Mouse (Mus musculus) activated CD4-positive, CD25-positive, alpha-beta regulatory T cell, adult 4 months (primary cell): ENCODE results near the gene 1700017D01Rik. TPM values are rescaled to one million over a fixed set of nuclear protein-coding genes. Genes with fewer than 3 reads are reported as not detected.
"Not testable (repeated sequence)": the region's sequence is repeated elsewhere in the genome, so short reads cannot be mapped to it uniquely, and the experiment has no call there.

Source experiments
- ATAC-seq: one replicate; pipeline ENCODE4 v1.8.0; 2017
- polyA plus RNA-seq, 2 experiments: library from polyadenylated mRNA; unstranded; fragments of 100-300 nt; shearing (Covaris generic); gene quantifications; one replicate each; pipeline ENCODE4 v1.2.1; 2017

1700017D01Rik gene
- not detected for polyA plus RNA-seq

GRCm38 (mm10) chr19:11130776-11131175, at the start of gene 1700017D01Rik:
Gene 1700017D01Rik, minus strand, starts transcription at chr19:11130876.
- not testable (repeated sequence) for ATAC-seq

- no peak for ATAC-seq
Measured at GRCm38 (mm10) chr19:11177464-11177863, 46.8 kb upstream of the 1700017D01Rik start.

- no peak for ATAC-seq
Measured at GRCm38 (mm10) chr19:11165172-11165571, 34.5 kb upstream of the 1700017D01Rik start, which contains the start of gene 1700025F22Rik. Gene 1700025F22Rik, minus strand, starts transcription at chr19:11165320.

GRCm38 (mm10) chr19:11157890-11158289, 27.2 kb upstream of the 1700017D01Rik start:
- not testable (repeated sequence) for ATAC-seq

- no peak for ATAC-seq
Measured at GRCm38 (mm10) chr19:11135336-11135735, 4.7 kb upstream of the 1700017D01Rik start.

GRCm38 (mm10) chr19:11134852-11135251, 4.2 kb upstream of the 1700017D01Rik start:
- no peak for ATAC-seq

GRCm38 (mm10) chr19:11129702-11130101, 974 bp downstream of the 1700017D01Rik start:
- ATAC-seq = no peak

- peak; percentile 95 for ATAC-seq
Measured at GRCm38 (mm10) chr19:11121016-11121420, 9.7 kb downstream of the 1700017D01Rik start.

- no peak for ATAC-seq
Measured at GRCm38 (mm10) chr19:11119338-11119737, 11.3 kb downstream of the 1700017D01Rik start.

- no peak for ATAC-seq
Measured at GRCm38 (mm10) chr19:11107746-11108145, 22.9 kb downstream of the 1700017D01Rik start.

- ATAC-seq = no peak
Measured at GRCm38 (mm10) chr19:11101880-11102279, 28.8 kb downstream of the 1700017D01Rik start.

- ATAC-seq = no peak
Measured at GRCm38 (mm10) chr19:11098401-11098800, 32.3 kb downstream of the 1700017D01Rik start.

- ATAC-seq = peak; percentile 65
Measured at GRCm38 (mm10) chr19:11092131-11092530, 38.5 kb downstream of the 1700017D01Rik start.

- ATAC-seq = no peak
Measured at GRCm38 (mm10) chr19:11080934-11081333, 49.7 kb downstream of the 1700017D01Rik start, which contains the start of gene Ms4a8a. Gene Ms4a8a, minus strand, starts transcription at chr19:11081102.

- ATAC-seq = no peak
Measured at GRCm38 (mm10) chr19:11070364-11070763, 60.3 kb downstream of the 1700017D01Rik start.

- peak; percentile 71 for ATAC-seq
Measured at GRCm38 (mm10) chr19:11065202-11065875, 65.3 kb downstream of the 1700017D01Rik start.

GRCm38 (mm10) chr19:11060900-11061299, 69.8 kb downstream of the 1700017D01Rik start:
- ATAC-seq = no peak

- no peak for ATAC-seq
Measured at GRCm38 (mm10) chr19:11059967-11060366, 70.7 kb downstream of the 1700017D01Rik start.

GRCm38 (mm10) chr19:11055700-11056099, 75.0 kb downstream of the 1700017D01Rik start:
- peak; percentile 55 for ATAC-seq

GRCm38 (mm10) chr19:11053277-11053676, 77.4 kb downstream of the 1700017D01Rik start:
- no peak for ATAC-seq

GRCm38 (mm10) chr19:11052877-11053276, 77.8 kb downstream of the 1700017D01Rik start:
- peak; percentile 55 for ATAC-seq

- peak; percentile 51 for ATAC-seq
Measured at GRCm38 (mm10) chr19:11050286-11050685, 80.4 kb downstream of the 1700017D01Rik start.

- ATAC-seq = no peak
Measured at GRCm38 (mm10) chr19:11049426-11049825, 81.2 kb downstream of the 1700017D01Rik start.

- ATAC-seq = no peak
Measured at GRCm38 (mm10) chr19:11048503-11048902, 82.2 kb downstream of the 1700017D01Rik start.
